ENCODE assay signal across 8 mouse cellular contexts in the genomic region with DNA sequence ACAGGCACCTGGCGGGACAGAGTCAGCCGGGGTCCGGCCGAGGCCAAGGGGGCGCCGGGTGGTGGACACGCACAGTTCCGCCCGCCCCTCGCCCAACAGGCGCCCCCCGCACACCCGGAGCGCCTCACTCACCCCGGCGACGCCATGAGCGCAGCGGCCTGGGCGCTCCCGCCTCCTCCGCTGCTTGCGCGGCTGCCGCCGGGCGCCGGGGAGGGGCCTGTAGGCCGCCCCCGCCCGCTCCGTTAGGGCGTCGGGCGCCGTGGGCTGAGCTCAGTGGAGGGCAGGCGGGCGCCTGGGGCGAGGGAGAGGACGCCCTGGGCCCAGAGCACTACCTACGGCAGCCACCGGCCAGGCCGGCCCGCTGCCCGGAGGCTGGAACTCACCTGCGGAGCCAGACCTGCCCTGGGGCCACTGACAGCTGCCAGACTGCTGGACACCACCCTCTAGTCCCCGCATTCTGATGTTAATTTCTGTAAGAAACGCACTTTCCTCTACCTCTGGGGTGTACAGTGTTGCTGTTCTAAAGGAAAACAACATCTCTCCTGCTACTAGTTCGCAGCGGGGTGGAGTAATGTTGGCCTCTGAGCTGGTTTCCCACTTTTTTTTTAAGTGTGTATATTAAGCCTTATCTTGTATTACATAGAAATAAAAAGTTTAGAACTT. TPM values are rescaled to one million over a fixed set of nuclear protein-coding genes. Genes with fewer than 3 reads are reported as not detected.
A peak's percentile ranks its signal among the peaks of the same experiment; 100 is the strongest.
DNase-seq lines count a peak whose midpoint lies in the region; ATAC-seq lines count a peak whose summit lies in the region.

No protein-coding gene starts in this region.

- H3K36me3 ChIP-seq in intestine, embryonic 16.5 days (ENCODE audit: control insufficient read depth, insufficient read depth, low read length), result no peaks in the 10 kb centered on the region
- H3K36me3 ChIP-seq in limb, embryonic 10.5 days, result no peaks in the 10 kb centered on the region
- H3K36me3 ChIP-seq in midbrain, embryonic 11.5 days (ENCODE audit: control insufficient read depth, insufficient read depth, low read length), result no peaks in the 10 kb centered on the region

- peaks cover 13% of the 10 kb centered on the region for H3K4me1 ChIP-seq in intestine, embryonic 16.5 days (ENCODE audit: control insufficient read depth, insufficient read depth, low read length)
- peaks cover 13% of the 10 kb centered on the region for H3K4me1 ChIP-seq in limb, embryonic 10.5 days
- H3K4me1 ChIP-seq in midbrain, embryonic 11.5 days (ENCODE audit: control insufficient read depth, insufficient read depth, low read length), result peaks cover 7% of the 10 kb centered on the region; the same call in 1 of the 2 replicates

- no peaks in the 10 kb centered on the region for H3K27me3 ChIP-seq in intestine, embryonic 16.5 days (replicated peaks; ENCODE audit: control insufficient read depth, insufficient read depth, low read length)
- H3K27me3 ChIP-seq in limb, embryonic 10.5 days (ENCODE audit: low read depth, poor library complexity, severe bottlenecking), result no peaks in the 10 kb centered on the region
- no peaks in the 10 kb centered on the region; the same call in 1 of the 2 replicates for H3K27me3 ChIP-seq in midbrain, embryonic 11.5 days (ENCODE audit: control insufficient read depth, insufficient read depth, low read length)

- H3K27ac ChIP-seq in intestine, embryonic 16.5 days (ENCODE audit: low read length), result peak overlapping the region; percentile 93
- H3K27ac ChIP-seq in limb, embryonic 10.5 days, result peak overlapping the region; percentile 90
- no peak overlapping the region; the same call in 1 of the 2 replicates for H3K27ac ChIP-seq in midbrain, embryonic 11.5 days (ENCODE audit: low read depth, low read length)

- DNase-seq in layer of hippocampus, adult 11-12 months (ENCODE audit: low spot score), result peak; percentile 74
- DNase-seq in layer of hippocampus, adult 9-10 months (ENCODE audit: low spot score), result no peak
- DNase-seq in embryo, embryonic 11.5 days (ENCODE audit: low read depth, low spot score), result peak; percentile 45
- peak; percentile 65 to 80 for DNase-seq in gastrocnemius, postnatal 4 days (ENCODE audit: low spot score in 2 of 2)
- DNase-seq in limb, embryonic 10.5 days (ENCODE audit: low spot score), result peak; percentile 74
- peak; percentile 92 for DNase-seq in midbrain, embryonic 11.5 days (ENCODE audit: low spot score, missing footprints)
- DNase-seq in right cerebral cortex, postnatal 4 days, result peak; percentile 72

- H3K4me3 ChIP-seq in intestine, embryonic 16.5 days (ENCODE audit: low read length), result peak overlapping the region; percentile 97
- peak overlapping the region; percentile 82 for H3K4me3 ChIP-seq in limb, embryonic 10.5 days
- peak overlapping the region; percentile 72 for H3K4me3 ChIP-seq in midbrain, embryonic 11.5 days (ENCODE audit: low read depth, low read length)

- WGBS in intestine, embryonic 16.5 days, result under 1% methylated on average over 44 of the region's 50 CpGs
- WGBS in limb, embryonic 10.5 days, result 1% methylated on average over 48 of the region's 50 CpGs
- WGBS in midbrain, embryonic 11.5 days, result 1% methylated on average over 45 of the region's 50 CpGs

- peak; percentile 95 for ATAC-seq in intestine, embryonic 16.5 days
- ATAC-seq in midbrain, embryonic 11.5 days (ENCODE audit: low FRiP score), result peak; percentile 90

- peak overlapping the region; percentile 99 for H3K9ac ChIP-seq in intestine, embryonic 16.5 days (ENCODE audit: low read depth, low read length)
- H3K9ac ChIP-seq in midbrain, embryonic 11.5 days (ENCODE audit: low read length), result peak overlapping the region; percentile 90

- peak overlapping the region; percentile 84 for H3K4me2 ChIP-seq in intestine, embryonic 16.5 days (ENCODE audit: low read depth, low read length)
- H3K4me2 ChIP-seq in midbrain, embryonic 11.5 days, result peak overlapping the region; percentile 96

- no peaks in the 10 kb centered on the region for H3K9me3 ChIP-seq in intestine, embryonic 16.5 days (ENCODE audit: control insufficient read depth, low read length)
- H3K9me3 ChIP-seq in limb, embryonic 10.5 days (replicated peaks), result no peaks in the 10 kb centered on the region
- no peaks in the 10 kb centered on the region for H3K9me3 ChIP-seq in midbrain, embryonic 11.5 days (ENCODE audit: control insufficient read depth, low read length)

RNA-seq across cellular contexts. Expression of gene Urgcp, which starts 21.1 kb away (rescaled TPM):
- total RNA-seq in gastrocnemius, postnatal 4 days (2021), result 10 to 100 TPM; 40.0 to 40.8 TPM
- polyA plus RNA-seq in intestine, embryonic 16.5 days (2015; fragmentation: Nextera tagmentation; extraction: Ambion mirVana), result 21.6 and 23.7 TPM in 2 replicates
- polyA plus RNA-seq in limb, embryonic 10.5 days (2016; fragmentation: Nextera tagmentation; extraction: Ambion mirVana), result 15.4 and 20.3 TPM in 2 replicates
- 9.9 and 11.7 TPM in 2 replicates for polyA plus RNA-seq in midbrain, embryonic 11.5 days (2014; fragmentation: Nextera tagmentation; extraction: Ambion mirVana)

RNA-seq across cellular contexts. Expression of gene Mrps24, which starts 25.6 kb away (rescaled TPM):
- 10 to 100 TPM; 67.8 to 84.1 TPM for total RNA-seq in gastrocnemius, postnatal 4 days (2021)
- polyA plus RNA-seq in intestine, embryonic 16.5 days (2015; fragmentation: Nextera tagmentation; extraction: Ambion mirVana), result 219 and 236 TPM in 2 replicates
- 155 and 158 TPM in 2 replicates for polyA plus RNA-seq in limb, embryonic 10.5 days (2016; fragmentation: Nextera tagmentation; extraction: Ambion mirVana)
- 161 and 164 TPM in 2 replicates for polyA plus RNA-seq in midbrain, embryonic 11.5 days (2014; fragmentation: Nextera tagmentation; extraction: Ambion mirVana)

RNA-seq across cellular contexts. Expression of gene Dbnl, which starts 47.2 kb away (rescaled TPM):
- 10 to 100 TPM; 35.0 to 39.3 TPM for total RNA-seq in gastrocnemius, postnatal 4 days (2021)
- polyA plus RNA-seq in intestine, embryonic 16.5 days (2015; fragmentation: Nextera tagmentation; extraction: Ambion mirVana), result 141 and 147 TPM in 2 replicates
- 125 and 131 TPM in 2 replicates for polyA plus RNA-seq in limb, embryonic 10.5 days (2016; fragmentation: Nextera tagmentation; extraction: Ambion mirVana)
- 136 and 144 TPM in 2 replicates for polyA plus RNA-seq in midbrain, embryonic 11.5 days (2014; fragmentation: Nextera tagmentation; extraction: Ambion mirVana)
